In the genomic region with DNA sequence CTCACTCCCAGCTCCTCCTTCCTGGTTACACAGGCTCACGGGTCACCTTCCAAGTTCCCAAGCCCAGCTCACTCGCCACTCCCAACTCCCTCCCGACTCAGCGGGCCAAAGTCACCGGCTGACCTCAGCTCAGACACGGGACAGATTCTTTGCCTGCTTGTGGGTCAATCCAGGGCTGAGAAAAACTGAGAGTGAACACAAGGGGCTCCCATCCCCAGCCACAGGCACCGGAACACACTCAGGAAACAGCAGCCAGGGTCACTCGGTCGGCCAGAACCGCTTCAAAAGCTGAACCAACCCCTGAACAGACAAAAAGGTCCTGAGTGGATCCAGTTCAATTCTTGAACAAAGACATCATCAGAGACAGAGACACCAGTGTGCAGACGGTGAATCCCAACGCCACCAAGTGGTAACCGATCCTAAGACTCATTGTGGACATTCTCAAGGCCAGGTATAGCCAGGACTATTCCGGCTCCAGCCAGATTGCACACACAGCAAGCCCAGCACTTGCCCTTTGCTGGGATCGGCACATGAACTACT, we compare ENCODE assay signal across 9 mouse cellular contexts.
DNase-seq lines count a peak whose midpoint lies in the region; ATAC-seq and TF ChIP-seq lines count a peak whose summit lies in the region.
"Had no signal": no experiment of that assay in that cellular context is flagged by ENCODE, and none has a peak within 500 bp of the region (broad histone marks: within the 10 kb centered on the region; RNA-seq: fewer than 3 reads in every experiment).

No protein-coding gene starts in this region.

- TF ChIP-seq CTCF in lung, adult 2 months (IDR thresholded peaks at IDR 0.05; ENCODE audit: insufficient read depth, low read length), result no peak
- TF ChIP-seq CTCF in liver, postnatal 0 days (IDR thresholded peaks at IDR 0.05; ENCODE audit: low read depth), result 0 out of 2 replicates have a peak, but pooled peaks have one; percentile 7

- H3K4me2 ChIP-seq in heart, embryonic 16.5 days (ENCODE audit: low read depth, low read length), result no peak overlapping the region
- H3K4me2 ChIP-seq in liver, postnatal 0 days (ENCODE audit: low read depth, low read length), result no peak overlapping the region

- H3K4me1 ChIP-seq in lung, adult 2 months (ENCODE audit: control insufficient read depth, insufficient read depth, low read length), result peaks cover 4% of the 10 kb centered on the region; the same call in 1 of the 2 replicates
- H3K4me1 ChIP-seq in heart, embryonic 16.5 days (ENCODE audit: control insufficient read depth, insufficient read depth, low read length), result peaks cover 44% of the 10 kb centered on the region
- H3K4me1 ChIP-seq in liver, postnatal 0 days (ENCODE audit: insufficient read depth), result peaks cover 22% of the 10 kb centered on the region

- 41% methylated on average over 15 of the region's 15 CpGs for WGBS in lung, adult 2 months
- WGBS in heart, embryonic 16.5 days, result 46% methylated on average over 15 of the region's 15 CpGs
- WGBS in liver, postnatal 0 days (ENCODE audit: insufficient replicate concordance), result 51% methylated on average over 15 of the region's 15 CpGs

- no peak for TF ChIP-seq EP300 in liver, postnatal 0 days (IDR thresholded peaks at IDR 0.05; ENCODE audit: low read depth)

- no peak overlapping the region for H3K4me3 ChIP-seq in lung, adult 2 months (replicated peaks; ENCODE audit: extremely low read depth, low read depth, low read length)
- H3K4me3 ChIP-seq in heart, embryonic 16.5 days (ENCODE audit: low read length), result no peak overlapping the region
- no peak overlapping the region for H3K4me3 ChIP-seq in liver, postnatal 0 days (ENCODE audit: low read depth, low read length)

- no peak for ATAC-seq in heart, embryonic 16.5 days (replicated peaks; ENCODE audit: extremely low read depth, insufficient read depth, low FRiP score)
- ATAC-seq in liver, postnatal 0 days, result no peak
- ATAC-seq: forebrain, embryonic 16.5 days had no signal

- H3K36me3 ChIP-seq in heart, embryonic 16.5 days (ENCODE audit: control insufficient read depth, insufficient read depth), result peaks cover 19% of the 10 kb centered on the region
- H3K36me3 ChIP-seq in liver, postnatal 0 days (replicated peaks; ENCODE audit: insufficient read depth, low read length), result peaks cover 26% of the 10 kb centered on the region

- no peak for TF ChIP-seq POLR2A in lung, adult 2 months (IDR thresholded peaks at IDR 0.05; ENCODE audit: borderline replicate concordance, extremely low read depth, low read depth, low read length)

- no peaks in the 10 kb centered on the region for H3K9me3 ChIP-seq in heart, embryonic 16.5 days (replicated peaks; ENCODE audit: control insufficient read depth, low read length)
- H3K9me3 ChIP-seq in liver, postnatal 0 days (ENCODE audit: low read length), result no peaks in the 10 kb centered on the region

- peak; percentile 54 to 73 for DNase-seq in adrenal gland, adult (ENCODE audit: inconsistent age in 2 of 2, low spot score in 1 of 2)
- DNase-seq in adrenal gland, adult 8-10 months, result no peak
- DNase-seq in lung, postnatal 36 days, result peak; percentile 37
- no peak for DNase-seq in lung, adult 2 months
- no peak for DNase-seq in liver, postnatal 0 days
- DNase-seq in frontal cortex, postnatal 25 days (ENCODE audit: low spot score in 2 of 2), result no peak
- no peak for DNase-seq in spleen, adult 18-20 months

- H3K9ac ChIP-seq in heart, embryonic 16.5 days (ENCODE audit: low read length), result peak overlapping the region; percentile 12; the same call in 1 of the 2 replicates
- no peak overlapping the region for H3K9ac ChIP-seq in liver, postnatal 0 days (replicated peaks)

- peak overlapping the region; percentile 62 for H3K27ac ChIP-seq in heart, embryonic 16.5 days (ENCODE audit: low read length)
- H3K27ac ChIP-seq in liver, postnatal 0 days (ENCODE audit: low read depth), result peak overlapping the region; percentile 29; the same call in 1 of the 2 replicates

- H3K27me3 ChIP-seq in heart, embryonic 16.5 days (ENCODE audit: control insufficient read depth, insufficient read depth, low read length), result no peaks in the 10 kb centered on the region
- H3K27me3 ChIP-seq in liver, postnatal 0 days (ENCODE audit: insufficient read depth, low read length), result no peaks in the 10 kb centered on the region

Comparison
In these comparisons a context has a peak if more than half of its experiments do, and no peak if none do; other contexts are left out.
1. DNase-seq: peak in adrenal gland, adult (2 of 2) and lung, postnatal 36 days (single experiment); none in adrenal gland, adult 8-10 months (single experiment), lung, adult 2 months (single experiment), liver, postnatal 0 days (single experiment), frontal cortex, postnatal 25 days (0 of 2) and spleen, adult 18-20 months (0 of 2).